ENCODE assay signal across 11 mouse cellular contexts in genomic region chr13:98654129-98654939, GRCm38 (mm10). TPM values are rescaled to one million over a fixed set of nuclear protein-coding genes. Genes with fewer than 3 reads are reported as not detected.
A peak's percentile ranks its signal among the peaks of the same experiment; 100 is the strongest.
DNase-seq lines count a peak whose midpoint lies in the region; ATAC-seq lines count a peak whose summit lies in the region.
"Had no signal": no experiment of that assay in that cellular context is flagged by ENCODE, and none has a peak within 500 bp of the region (broad histone marks: within the 10 kb centered on the region; RNA-seq: fewer than 3 reads in every experiment).

No protein-coding gene starts in this region.

- H3K4me1 ChIP-seq in liver, embryonic 11.5 days (replicated peaks; ENCODE audit: control insufficient read depth, insufficient read depth, low read length): no peaks in the 10 kb centered on the region
- peaks cover 14% of the 10 kb centered on the region for H3K4me1 ChIP-seq in stomach, embryonic 15.5 days
- H3K4me1 ChIP-seq in forebrain, embryonic 14.5 days (ENCODE audit: control insufficient read depth, insufficient read depth, low read length): no peaks in the 10 kb centered on the region

- WGBS in liver, embryonic 11.5 days: 83% methylated on average over 10 of the region's 10 CpGs
- WGBS in stomach, embryonic 15.5 days: 59% methylated on average over 10 of the region's 10 CpGs
- 86% methylated on average over 10 of the region's 10 CpGs for WGBS in forebrain, embryonic 14.5 days

- no peak overlapping the region for H3K4me3 ChIP-seq in liver, embryonic 11.5 days (ENCODE audit: low read depth, low read length)
- H3K4me3 ChIP-seq in stomach, embryonic 15.5 days (replicated peaks): no peak overlapping the region
- no peak overlapping the region for H3K4me3 ChIP-seq in forebrain, embryonic 14.5 days (ENCODE audit: low read depth, low read length)
- H3K4me3 ChIP-seq: heart, embryonic 15.5 days had no signal

- ATAC-seq in liver, embryonic 11.5 days (replicated peaks; ENCODE audit: low FRiP score): no peak
- ATAC-seq in stomach, embryonic 15.5 days (ENCODE audit: insufficient read depth, low FRiP score, low read depth): peak; percentile 28; the same call in 1 of the 2 replicates
- no peak for ATAC-seq in forebrain, embryonic 14.5 days

- H3K27me3 ChIP-seq in liver, embryonic 11.5 days (replicated peaks; ENCODE audit: control insufficient read depth, insufficient read depth, low read length): no peaks in the 10 kb centered on the region; the same call in 1 of the 2 replicates
- no peaks in the 10 kb centered on the region for H3K27me3 ChIP-seq in stomach, embryonic 15.5 days (replicated peaks)
- no peaks in the 10 kb centered on the region for H3K27me3 ChIP-seq in forebrain, embryonic 14.5 days (replicated peaks; ENCODE audit: control insufficient read depth, insufficient read depth, low read length)

- H3K9ac ChIP-seq in liver, embryonic 11.5 days (ENCODE audit: low read depth, low read length): no peak overlapping the region
- H3K9ac ChIP-seq in stomach, embryonic 15.5 days: no peak overlapping the region
- H3K9ac ChIP-seq in forebrain, embryonic 14.5 days (ENCODE audit: low read length): no peak overlapping the region
- H3K9ac ChIP-seq: heart, embryonic 15.5 days had no signal

- DNase-seq in liver: peak; percentile 12
- DNase-seq in liver, embryonic 11.5 days (ENCODE audit: low spot score): no peak
- peak; percentile 22 for DNase-seq in gastrocnemius, adult 18-20 months (ENCODE audit: low spot score)
- peak; percentile 58 for DNase-seq in heart, postnatal 4 days
- no peak for DNase-seq in thymus, postnatal 10 days (ENCODE audit: low spot score in 2 of 2)
- DNase-seq in forebrain, embryonic 14.5 days (ENCODE audit: low spot score): no peak
- DNase-seq: retina, postnatal 1 day had no signal

- no peak overlapping the region for H3K4me2 ChIP-seq in liver, embryonic 11.5 days
- no peak overlapping the region for H3K4me2 ChIP-seq in stomach, embryonic 15.5 days
- H3K4me2 ChIP-seq in forebrain, embryonic 14.5 days (ENCODE audit: low read length): no peak overlapping the region
- H3K4me2 ChIP-seq: heart, embryonic 15.5 days had no signal

- no peak overlapping the region for H3K27ac ChIP-seq in liver, embryonic 11.5 days (ENCODE audit: low read depth, low read length)
- peak overlapping the region; percentile 55 for H3K27ac ChIP-seq in stomach, embryonic 15.5 days
- no peak overlapping the region for H3K27ac ChIP-seq in forebrain, embryonic 14.5 days (ENCODE audit: low read depth, low read length)
- H3K27ac ChIP-seq: heart, embryonic 15.5 days; macrophage had no signal

- H3K36me3 ChIP-seq in liver, embryonic 11.5 days (ENCODE audit: control insufficient read depth, insufficient read depth, low read length): no peaks in the 10 kb centered on the region
- no peaks in the 10 kb centered on the region for H3K36me3 ChIP-seq in stomach, embryonic 15.5 days
- no peaks in the 10 kb centered on the region for H3K36me3 ChIP-seq in forebrain, embryonic 14.5 days (ENCODE audit: control insufficient read depth, insufficient read depth, low read length)
- H3K36me3 ChIP-seq: heart, embryonic 15.5 days had no signal

- no peaks in the 10 kb centered on the region for H3K9me3 ChIP-seq in liver, embryonic 11.5 days (ENCODE audit: control insufficient read depth, low read length)
- H3K9me3 ChIP-seq in stomach, embryonic 15.5 days: no peaks in the 10 kb centered on the region
- no peaks in the 10 kb centered on the region for H3K9me3 ChIP-seq in forebrain, embryonic 14.5 days (replicated peaks; ENCODE audit: control insufficient read depth, low read length)
- H3K9me3 ChIP-seq: heart, embryonic 15.5 days had no signal

RNA-seq across cellular contexts. Expression of gene Tmem174, which starts 17.1 kb away (rescaled TPM):
- not detected in 2 replicates for polyA plus RNA-seq in liver, embryonic 11.5 days (2014; fragmentation: Nextera tagmentation; extraction: Ambion mirVana)
- not detected for total RNA-seq in gastrocnemius, adult 18-20 months (2021)
- total RNA-seq in heart, postnatal 4 days (2021): not detected
- polyA plus RNA-seq in stomach, embryonic 15.5 days (2015; fragmentation: Nextera tagmentation; extraction: Ambion mirVana): not detected in 2 replicates
- not detected in 2 replicates for polyA plus RNA-seq in forebrain, embryonic 14.5 days (2014; fragmentation: Nextera tagmentation; extraction: Ambion mirVana)
- total RNA-seq: common myeloid progenitor, adult 5-6 weeks had no signal
- polyA plus RNA-seq: heart, embryonic 15.5 days; macrophage had no signal

RNA-seq across cellular contexts. Expression of gene Tmem171, which starts 40.3 kb away (rescaled TPM):
- polyA plus RNA-seq in liver, embryonic 11.5 days (2014; fragmentation: Nextera tagmentation; extraction: Ambion mirVana): 0.19 TPM in 1 of 2 replicates, not detected in the other
- 1 to 10 TPM in 1 of 2 experiments, not detected in 1; 2.0 TPM for total RNA-seq in gastrocnemius, adult 18-20 months (2021)
- 10 to 100 TPM in 1 of 2 experiments, 1 to 10 TPM in 1; 8.8 to 12.3 TPM for total RNA-seq in heart, postnatal 4 days (2021)
- polyA plus RNA-seq in stomach, embryonic 15.5 days (2015; fragmentation: Nextera tagmentation; extraction: Ambion mirVana): 8.4 and 13.7 TPM in 2 replicates
- not detected in 2 replicates for polyA plus RNA-seq in forebrain, embryonic 14.5 days (2014; fragmentation: Nextera tagmentation; extraction: Ambion mirVana)

Comparison
In these comparisons a context has a peak if more than half of its experiments do, and no peak if none do; other contexts are left out.
1. DNase-seq: peak in liver (single experiment), gastrocnemius, adult 18-20 months (single experiment) and heart, postnatal 4 days (single experiment); none in liver, embryonic 11.5 days (single experiment), thymus, postnatal 10 days (0 of 2) and forebrain, embryonic 14.5 days (single experiment).